Mouse (Mus musculus) thymus, adult 2 months (tissue): ENCODE data around the gene Ndel1.

ENCODE experiments used
- CTCF ChIP-seq: fragments of 200-500 bp; IDR thresholded peaks from 2 replicates; pipeline ENCODE4 v1.5.1; 2012; ENCODE audit warnings: mild to moderate bottlenecking, control low read depth, low read length, moderate library complexity, borderline replicate concordance; ENCODE audit not compliant: control insufficient read depth, poor library complexity, insufficient read depth; ENCODE audit errors: extremely low read depth
- POLR2A ChIP-seq: fragments of 200-500 bp; IDR thresholded peaks from 2 replicates; pipeline ENCODE4 v1.6.1; 2012; ENCODE audit warnings: mild to moderate bottlenecking, low read length, control low read depth, moderate library complexity; ENCODE audit not compliant: control insufficient read depth, poor library complexity, insufficient read depth; ENCODE audit errors: extremely low read depth

- TF ChIP-seq CTCF = no peak
- TF ChIP-seq POLR2A = no peak
Observed at GRCm38 (mm10) chr11:68852486-68852901, 19.2 kb downstream of the Ndel1 start.
